Mouse (Mus musculus) thymus, postnatal 36 days (tissue): Measurements from ENCODE around the gene Wnt1.
"Not testable (repeated sequence)": the region's sequence is repeated elsewhere in the genome, so short reads cannot be mapped to it uniquely, and the experiment has no call there.

ENCODE experiments used
- DNase-seq, 2 experiments: peaks; one replicate each; pipeline ENCODE4 v3.0.0; 2022; ENCODE audit warnings: mixed read lengths in 2 of 2

Gene Wnt1

GRCm38 (mm10) chr15:98806809-98807770 lies 17.4 kb downstream of the Wnt1 start:
- peak in 1 of 2 experiments; percentile 44 for DNase-seq

GRCm38 (mm10) chr15:98807895-98808650 lies 18.4 kb downstream of the Wnt1 start:
- peak; percentile 66 to 79 for DNase-seq

GRCm38 (mm10) chr15:98808651-98809134 lies 19.0 kb downstream of the Wnt1 start:
- DNase-seq: no peak

GRCm38 (mm10) chr15:98809390-98809789 lies 19.7 kb downstream of the Wnt1 start, which contains the start of gene Ddn:
Gene Ddn, minus strand, starts transcription at chr15:98809490.
- no peak for DNase-seq

GRCm38 (mm10) chr15:98810212-98810611 lies 20.6 kb downstream of the Wnt1 start:
- DNase-seq: not testable (repeated sequence)

- DNase-seq: no peak
Measured at GRCm38 (mm10) chr15:98812741-98813424, 23.2 kb downstream of the Wnt1 start.

- DNase-seq: no peak
Measured at GRCm38 (mm10) chr15:98818171-98818570, 28.5 kb downstream of the Wnt1 start.

GRCm38 (mm10) chr15:98820937-98821336 lies 31.3 kb downstream of the Wnt1 start:
- no peak for DNase-seq

- peak; percentile 53 to 56 for DNase-seq
Measured at GRCm38 (mm10) chr15:98821403-98821802, 31.7 kb downstream of the Wnt1 start.

GRCm38 (mm10) chr15:98822147-98822546 lies 32.5 kb downstream of the Wnt1 start:
- DNase-seq: no peak

- DNase-seq: peak in 1 of 2 experiments; percentile 41
Measured at GRCm38 (mm10) chr15:98823434-98823833, 33.8 kb downstream of the Wnt1 start.

- DNase-seq: no peak
Measured at GRCm38 (mm10) chr15:98827611-98828011, 38.0 kb downstream of the Wnt1 start.

GRCm38 (mm10) chr15:98830736-98831683 lies 41.4 kb downstream of the Wnt1 start, which contains the start of gene Prkag1:
Gene Prkag1, minus strand, starts transcription at chr15:98831521.
- peak; percentile 97 to 98 for DNase-seq

- no peak for DNase-seq
Measured at GRCm38 (mm10) chr15:98831684-98832035, 42.0 kb downstream of the Wnt1 start.

GRCm38 (mm10) chr15:98832161-98833058 lies 42.8 kb downstream of the Wnt1 start:
- peak; percentile 70 to 76 for DNase-seq

- peak in 1 of 2 experiments; percentile 44 for DNase-seq
Measured at GRCm38 (mm10) chr15:98833281-98833680, 43.6 kb downstream of the Wnt1 start.

GRCm38 (mm10) chr15:98834059-98834458 lies 44.4 kb downstream of the Wnt1 start:
- DNase-seq: no peak

- no peak for DNase-seq
Measured at GRCm38 (mm10) chr15:98835291-98835690, 45.6 kb downstream of the Wnt1 start.

GRCm38 (mm10) chr15:98837006-98837742 lies 47.5 kb downstream of the Wnt1 start:
- DNase-seq: no peak

GRCm38 (mm10) chr15:98837743-98838103 lies 48.1 kb downstream of the Wnt1 start:
- DNase-seq: no peak
